Mouse (Mus musculus) mature B cell (primary cell): Measurements from ENCODE around the gene Dst.

ENCODE experiments used
- in situ Hi-C: fragments of 300-500 bp; cut with MboI; formaldehyde crosslinking; loops from 2 replicates; pipeline ENCODE4 v1.14.3; 2019

Gene Dst

DNA sequence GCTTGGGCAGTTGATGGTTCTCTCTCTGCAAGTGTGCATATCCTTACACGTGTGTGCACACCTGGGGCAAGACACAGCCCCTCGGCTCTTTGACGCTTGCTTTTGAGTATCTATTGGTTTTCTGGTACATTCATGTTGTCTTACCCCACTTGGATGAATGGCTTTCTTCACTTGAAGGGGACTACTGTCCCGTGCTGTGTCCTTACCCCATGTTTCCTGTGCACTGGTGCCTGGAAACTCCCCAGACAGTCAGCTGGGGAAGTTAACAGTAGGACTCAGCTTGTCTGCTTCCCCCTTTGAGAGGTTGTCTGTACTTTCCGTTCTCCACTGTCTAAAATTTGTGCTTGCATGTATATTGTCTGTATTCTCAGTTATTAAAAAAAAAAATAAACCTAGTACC lies 120.7 kb downstream of the Dst start:
- in situ Hi-C loops: no loop called here

DNA sequence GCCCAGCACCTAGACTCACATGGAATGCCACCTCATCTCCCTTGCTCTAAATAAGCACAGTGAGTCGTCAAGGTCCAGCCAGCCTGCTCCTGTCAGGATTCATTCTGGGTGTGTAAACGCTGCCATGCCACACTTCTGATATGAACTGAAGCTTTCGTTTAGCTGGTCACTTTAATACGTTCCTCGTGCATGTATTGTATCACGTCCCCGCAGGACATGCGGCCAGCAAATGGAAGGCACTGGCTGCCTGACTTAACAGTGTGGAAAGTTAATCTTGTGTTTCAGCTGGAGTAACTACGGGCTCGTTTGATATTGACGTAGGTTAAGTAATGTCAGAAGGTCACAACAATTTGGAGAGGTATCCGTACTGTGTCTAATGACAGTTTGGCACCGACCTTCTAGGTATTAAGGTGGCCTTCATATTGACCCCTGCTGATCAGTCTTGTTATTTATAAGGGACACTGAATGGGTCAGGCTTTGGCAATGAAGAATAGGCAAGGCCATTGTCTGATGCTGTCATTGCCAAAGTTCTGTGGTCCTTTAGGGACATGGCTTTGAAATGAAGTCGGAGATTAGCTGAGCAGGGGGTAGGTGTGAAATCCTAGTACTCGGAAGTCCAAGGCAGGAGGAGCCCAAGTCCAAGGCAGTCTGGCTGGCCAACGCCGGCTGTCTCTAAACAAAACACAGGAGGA lies 122.5 kb downstream of the Dst start:
- in situ Hi-C loops: no loop called here

DNA sequence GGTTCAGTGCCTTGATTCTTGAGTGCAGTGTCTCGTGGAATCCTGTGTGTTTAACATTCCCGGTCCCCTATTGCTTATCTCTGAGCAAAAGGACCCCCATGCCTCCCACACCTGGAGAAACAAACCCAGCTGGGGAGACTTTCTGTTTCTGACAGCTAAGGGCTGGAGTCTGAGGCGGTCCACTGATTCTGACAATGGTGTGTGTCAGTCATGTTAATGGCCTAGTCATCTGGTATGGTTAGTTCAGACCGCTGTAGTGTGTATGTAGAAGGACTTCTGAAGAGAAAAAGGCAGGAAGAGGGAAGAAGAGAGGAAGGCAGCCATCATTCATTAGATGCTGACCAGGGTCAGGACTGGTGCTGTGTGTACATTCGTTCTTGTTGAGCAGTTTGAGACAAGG lies 125.0 kb downstream of the Dst start:
- in situ Hi-C loops: no loop called here

DNA sequence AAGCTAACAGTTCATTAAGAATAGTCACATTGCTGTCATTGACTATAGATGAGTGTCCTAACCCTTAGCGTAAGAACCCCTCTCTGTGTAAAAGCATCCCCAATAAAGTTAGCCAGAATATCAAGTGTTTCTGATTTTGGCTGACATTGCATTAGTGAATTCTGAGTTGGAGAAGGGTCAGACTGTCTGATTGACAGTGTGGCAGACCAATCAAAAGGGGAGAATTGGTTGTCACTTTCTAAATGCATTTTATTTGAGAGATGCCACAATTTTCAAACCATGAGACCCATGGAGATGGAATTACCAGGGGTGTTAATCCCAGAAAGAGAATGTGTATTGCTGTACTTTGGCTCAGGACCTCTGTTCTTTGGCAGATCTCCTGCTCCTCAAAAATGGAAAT lies 125.5 kb downstream of the Dst start:
- in situ Hi-C loops: no loop called here

GRCm38 (mm10) chr1:34033958-34034357 lies 125.9 kb downstream of the Dst start:
- in situ Hi-C loops: no loop called here

DNA sequence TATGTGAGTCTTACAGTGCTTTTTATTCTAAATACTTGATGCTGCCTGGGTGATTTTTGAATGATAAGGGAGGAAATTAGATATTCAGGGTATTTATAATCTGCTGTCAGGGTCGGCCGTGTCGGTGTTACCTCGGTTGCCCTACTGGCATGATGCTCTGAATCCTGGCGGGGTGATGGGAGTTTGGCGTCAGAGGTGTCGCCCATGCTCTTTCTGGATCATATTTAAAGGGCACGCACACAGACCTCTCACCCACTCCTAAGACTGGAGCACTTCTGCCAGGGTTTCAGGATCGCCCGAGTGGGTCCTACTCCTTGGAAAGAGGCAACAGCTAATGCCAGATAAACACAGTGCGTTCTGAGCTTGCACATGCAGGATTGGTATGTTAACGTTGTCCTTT lies 128.1 kb downstream of the Dst start:
- in situ Hi-C loops: no loop called here

- in situ Hi-C loops: no loop called here
Observed at GRCm38 (mm10) chr1:34038571-34038970, 130.5 kb downstream of the Dst start.

GRCm38 (mm10) chr1:34040049-34040448 lies 132.0 kb downstream of the Dst start:
- in situ Hi-C loops: no loop called here

DNA sequence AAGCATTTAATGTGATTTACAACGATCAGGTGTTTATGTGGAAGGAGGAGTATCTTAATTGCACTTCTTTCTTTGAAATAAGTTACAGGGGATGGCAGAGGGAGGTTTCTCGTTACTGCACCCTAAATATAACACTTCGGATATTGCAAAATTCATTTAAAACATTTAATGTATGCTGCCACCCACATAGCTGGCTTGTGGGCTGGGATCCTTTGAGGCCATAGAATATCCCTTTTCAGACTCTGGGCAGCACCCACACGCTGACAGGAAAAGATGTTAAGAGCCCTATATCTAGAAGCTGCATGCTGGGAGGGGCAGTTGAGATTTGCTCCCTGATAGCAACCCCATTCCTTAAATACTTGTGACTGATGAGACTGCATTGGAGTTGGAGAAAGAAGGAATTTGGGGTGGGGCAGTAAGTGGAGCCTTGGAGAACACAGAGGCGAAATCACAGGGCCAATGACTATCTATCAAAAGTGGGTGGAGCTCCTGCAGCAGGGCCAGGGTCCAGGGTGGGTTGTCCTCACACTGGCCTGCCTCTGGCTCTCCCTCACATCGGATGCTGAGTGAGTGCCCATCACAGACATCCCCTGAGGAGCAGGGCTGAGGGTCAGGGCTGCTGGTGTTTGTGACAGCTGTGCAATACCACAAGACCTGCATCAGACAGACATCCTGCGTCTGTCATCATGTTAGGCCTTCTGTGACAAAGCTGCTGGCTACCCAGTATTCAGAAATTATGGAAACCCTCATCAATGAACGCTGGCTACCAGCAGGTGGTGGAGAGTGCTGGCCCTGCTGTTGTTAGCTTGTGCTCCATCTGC lies 133.1 kb downstream of the Dst start:
- in situ Hi-C loops: no loop called here

DNA sequence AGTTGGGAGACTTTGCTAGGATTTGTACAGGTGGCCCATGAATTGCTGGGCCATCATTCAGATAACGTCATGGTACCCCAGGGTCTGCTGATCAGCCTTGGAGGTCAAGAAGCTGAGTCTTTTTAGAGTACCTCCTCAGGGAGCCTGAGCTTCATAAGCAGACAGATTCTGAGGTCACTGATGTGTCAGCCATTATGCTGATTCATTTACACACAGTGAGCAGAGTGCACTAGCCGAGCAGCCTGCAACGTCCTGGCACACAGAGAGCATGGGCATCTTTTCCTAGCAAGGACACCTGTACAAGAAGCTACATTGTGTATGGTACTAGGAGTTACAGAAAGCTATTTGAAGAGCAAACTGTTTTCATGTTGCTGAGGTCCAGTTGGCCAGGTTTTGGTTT lies 134.3 kb downstream of the Dst start:
- in situ Hi-C loops: no loop called here

- in situ Hi-C loops: no loop called here
Observed at GRCm38 (mm10) chr1:34043327-34043726, 135.3 kb downstream of the Dst start.

DNA sequence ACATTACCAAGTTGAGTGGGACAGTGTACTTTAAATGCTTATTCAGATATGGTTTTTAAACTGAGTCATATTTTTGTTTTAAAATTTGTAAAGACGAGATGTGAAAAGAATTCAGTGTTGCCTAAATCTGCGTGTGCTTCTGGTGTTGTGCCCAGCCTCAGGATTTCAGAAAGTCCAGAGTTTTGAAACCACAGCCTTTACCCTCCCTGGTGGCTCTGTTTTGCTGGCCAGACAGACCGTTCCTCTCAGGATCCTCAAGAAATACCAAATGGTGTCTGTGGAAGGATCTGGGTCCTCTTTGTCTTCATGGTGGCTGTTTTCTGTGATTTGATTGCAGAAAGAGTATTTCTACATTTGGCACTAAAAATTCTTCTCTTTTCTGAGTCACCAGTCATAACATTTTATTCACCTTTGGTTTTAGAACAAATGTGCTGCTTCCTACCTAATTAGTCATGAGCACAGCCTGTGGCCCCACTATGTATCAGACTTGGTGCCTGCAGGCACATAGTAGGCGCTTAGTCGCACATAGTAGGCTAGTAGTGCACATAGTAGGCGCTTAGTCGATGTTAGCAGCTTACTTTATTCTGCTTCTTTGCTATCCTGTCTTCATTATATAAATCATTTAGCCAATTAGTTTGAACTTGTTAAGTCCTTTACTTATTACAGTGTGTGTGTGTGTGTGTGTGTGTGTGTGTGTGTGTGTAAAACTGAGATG lies 136.0 kb downstream of the Dst start:
- in situ Hi-C loops: no loop called here

GRCm38 (mm10) chr1:34044675-34045074 lies 136.7 kb downstream of the Dst start:
- in situ Hi-C loops: no loop called here

GRCm38 (mm10) chr1:34047285-34047684 lies 139.3 kb downstream of the Dst start:
- in situ Hi-C loops: no loop called here

DNA sequence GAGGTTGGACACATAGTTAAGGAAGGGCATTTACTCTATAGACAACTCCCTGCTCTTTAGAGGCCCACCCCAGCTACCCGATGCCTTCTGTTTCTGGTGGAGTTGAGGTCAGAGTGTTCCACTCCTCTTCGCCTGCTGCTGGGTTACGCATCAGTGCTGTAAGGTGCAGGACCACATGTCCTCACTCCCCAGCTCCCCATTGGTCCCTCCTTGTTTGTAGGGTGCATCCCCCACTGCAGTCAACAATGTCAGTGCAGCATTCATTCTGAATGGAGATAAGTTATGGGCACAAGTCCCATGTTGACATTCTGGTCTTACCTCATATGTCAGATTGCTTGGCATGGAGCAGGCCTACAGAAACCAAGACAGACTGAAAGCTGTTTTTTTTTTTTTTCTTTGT lies 143.2 kb downstream of the Dst start:
- in situ Hi-C loops: no loop called here

GRCm38 (mm10) chr1:34052422-34052821 lies 144.4 kb downstream of the Dst start:
- in situ Hi-C loops: no loop called here

GRCm38 (mm10) chr1:34054970-34055369 lies 146.9 kb downstream of the Dst start:
- in situ Hi-C loops: no loop called here

GRCm38 (mm10) chr1:34056658-34057057 lies 148.6 kb downstream of the Dst start:
- in situ Hi-C loops: no loop called here

GRCm38 (mm10) chr1:34059231-34059630 lies 151.2 kb downstream of the Dst start:
- in situ Hi-C loops: no loop called here

GRCm38 (mm10) chr1:34060446-34060845 lies 152.4 kb downstream of the Dst start:
- in situ Hi-C loops: no loop called here

DNA sequence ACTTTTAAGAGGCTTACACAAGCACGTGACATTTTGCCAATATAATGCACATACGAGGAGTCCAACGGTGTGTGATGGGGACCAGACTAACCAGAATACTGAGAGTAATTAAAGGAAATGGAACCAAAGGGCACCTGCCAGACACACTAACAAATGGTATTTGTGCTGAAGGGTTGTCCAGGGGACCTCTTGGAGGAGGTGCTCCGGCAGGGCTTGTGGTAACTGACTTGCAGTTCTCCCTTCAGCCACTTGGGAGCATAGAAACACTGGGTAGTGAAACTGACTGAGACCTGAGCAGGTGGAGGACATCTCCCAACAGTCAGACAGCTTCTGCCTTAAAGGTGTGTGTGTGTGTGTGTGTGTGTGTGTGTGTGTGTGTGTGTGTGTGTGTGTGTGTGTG lies 153.1 kb downstream of the Dst start:
- in situ Hi-C loops: no loop called here

GRCm38 (mm10) chr1:34061860-34062259 lies 153.8 kb downstream of the Dst start:
- in situ Hi-C loops: no loop called here

- in situ Hi-C loops: no loop called here
Observed at GRCm38 (mm10) chr1:34063943-34064342, 155.9 kb downstream of the Dst start.
